Mouse (Mus musculus) liver, embryonic 11.5 days (tissue): ENCODE measurements at regions not wholly inside any gene's neighbourhood (a gene's known extent, or its start where the extent isn't known, plus 50 kb on each side); places are given as distances from the start of the nearest gene placed in this dataset.

ENCODE experiments used
- ATAC-seq: fragments of 200-750 bp; cut with Nextera tagmentation; replicated peaks from 2 replicates; pipeline ENCODE4 v1.8.0; 2017; ENCODE audit warnings: moderate number of reproducible peaks, mild to moderate bottlenecking, moderate TSS enrichment, moderate library complexity; ENCODE audit not compliant: low FRiP score
- DNase-seq: peaks from one replicate; pipeline ENCODE4 v3.0.0-alpha.2; 2017; ENCODE audit warnings: low spot score
- H3K27ac ChIP-seq: fragments of 300-500 bp; sonication (generic); 2 replicates; pipeline ENCODE4 v1.5.1; 2014; ENCODE audit warnings: mild to moderate bottlenecking, low read depth, low read length, control low read depth
- H3K27me3 ChIP-seq: fragments of 300-500 bp; sonication (generic); replicated peaks from 2 replicates; pipeline ENCODE4 v1.6.1; 2014; ENCODE audit warnings: low read length, mixed read lengths; ENCODE audit not compliant: control insufficient read depth, insufficient read depth
- H3K36me3 ChIP-seq: fragments of 300-500 bp; sonication (generic); 2 replicates; pipeline ENCODE4 v1.6.1; 2014; ENCODE audit warnings: mild to moderate bottlenecking, low read length, moderate library complexity, mixed read lengths; ENCODE audit not compliant: control insufficient read depth, insufficient read depth
- H3K4me1 ChIP-seq: fragments of 300-500 bp; sonication (generic); replicated peaks from 2 replicates; pipeline ENCODE4 v1.6.1; 2014; ENCODE audit warnings: low read length, mixed read lengths; ENCODE audit not compliant: control insufficient read depth, insufficient read depth
- H3K4me2 ChIP-seq: fragments of 300-500 bp; sonication (generic); 2 replicates; pipeline ENCODE4 v1.6.1; 2014; ENCODE audit warnings: mild to moderate bottlenecking, control low read depth, moderate library complexity
- H3K4me3 ChIP-seq: fragments of 300-500 bp; sonication (generic); 2 replicates; pipeline ENCODE4 v1.5.1; 2014; ENCODE audit warnings: low read depth, low read length, control low read depth
- H3K9ac ChIP-seq: fragments of 300-500 bp; sonication (generic); 2 replicates; pipeline ENCODE4 v1.6.1; 2014; ENCODE audit warnings: low read depth, low read length, control low read depth
- H3K9me3 ChIP-seq: fragments of 300-500 bp; sonication (generic); 2 replicates; pipeline ENCODE4 v1.6.1; 2016; ENCODE audit warnings: low read length, inconsistent platforms, mixed read lengths; ENCODE audit not compliant: control insufficient read depth
- WGBS: fragments of 180-500 bp; shearing (Covaris S2); extraction: QIAGEN DNeasy Blood & Tissue Kit; methylation state at CpG from one replicate; pipeline ENCODE4 v1.1.7; 2014; 5-methylcytosine and 5-hydroxymethylcytosine counted together

GRCm38 (mm10) chr3:50939602-50940001 lies 284.6 kb upstream of the Noct start:
- Histone ChIP-seq H3K4me1 (no peaks in the 10 kb centered on the region), H3K9me3 (no peaks in the 10 kb centered on the region), H3K27me3 (no peaks in the 10 kb centered on the region), H3K4me3 (no peak overlapping the region), H3K36me3 (no peaks in the 10 kb centered on the region), H3K27ac (no peak overlapping the region), H3K9ac (no peak overlapping the region), H3K4me2 (no peak overlapping the region)
- ATAC-seq (no peak), DNase-seq (no peak)
- 76% methylated on average over 5 of the region's 5 CpGs for WGBS

- ATAC-seq: no peak
- H3K9me3 ChIP-seq: no peaks in the 10 kb centered on the region
- no peaks in the 10 kb centered on the region for H3K4me1 ChIP-seq
- no peak overlapping the region for H3K4me2 ChIP-seq
- H3K27me3 ChIP-seq: no peaks in the 10 kb centered on the region
- DNase-seq: no peak
- 75% methylated on average over 3 of the region's 3 CpGs for WGBS
- no peak overlapping the region for H3K9ac ChIP-seq
- no peaks in the 10 kb centered on the region for H3K36me3 ChIP-seq
- H3K27ac ChIP-seq: no peak overlapping the region
- H3K4me3 ChIP-seq: no peak overlapping the region
Observed at GRCm38 (mm10) chr3:50940656-50941055, 283.6 kb upstream of the Noct start.

- DNase-seq (no peak), ATAC-seq (no peak)
- Histone ChIP-seq H3K27me3 (no peaks in the 10 kb centered on the region), H3K9ac (no peak overlapping the region), H3K4me2 (no peak overlapping the region), H3K27ac (no peak overlapping the region), H3K9me3 (no peaks in the 10 kb centered on the region), H3K4me1 (no peaks in the 10 kb centered on the region), H3K36me3 (no peaks in the 10 kb centered on the region), H3K4me3 (no peak overlapping the region)
- WGBS: 91% methylated on average over 6 of the region's 6 CpGs
Observed at GRCm38 (mm10) chr3:50953456-50953855, 270.8 kb upstream of the Noct start.

- H3K9me3 ChIP-seq: no peaks in the 10 kb centered on the region
- no peaks in the 10 kb centered on the region for H3K36me3 ChIP-seq
- no peaks in the 10 kb centered on the region for H3K27me3 ChIP-seq
- no peak overlapping the region for H3K27ac ChIP-seq
- 88% methylated on average over 2 of the region's 2 CpGs for whole genome bisulfite sequencing
- DNase-seq: no peak
- ATAC-seq: no peak
- H3K9ac ChIP-seq: no peak overlapping the region
- H3K4me2 ChIP-seq: no peak overlapping the region
- no peaks in the 10 kb centered on the region for H3K4me1 ChIP-seq
- H3K4me3 ChIP-seq: no peak overlapping the region
Observed at GRCm38 (mm10) chr3:50970386-50970785, 253.9 kb upstream of the Noct start.

- ATAC-seq: no peak
- no peak overlapping the region for H3K27ac ChIP-seq
- no peak overlapping the region for H3K9ac ChIP-seq
- no peak overlapping the region for H3K4me3 ChIP-seq
- no peaks in the 10 kb centered on the region for H3K27me3 ChIP-seq
- H3K4me2 ChIP-seq: no peak overlapping the region
- DNase-seq: no peak
- no peaks in the 10 kb centered on the region for H3K36me3 ChIP-seq
- no peaks in the 10 kb centered on the region for H3K4me1 ChIP-seq
- WGBS: 85% methylated on average over 6 of the region's 6 CpGs
- no peaks in the 10 kb centered on the region for H3K9me3 ChIP-seq
Observed at GRCm38 (mm10) chr3:50973081-50973480, 251.2 kb upstream of the Noct start.

- Histone ChIP-seq H3K4me1 (no peaks in the 10 kb centered on the region), H3K27me3 (no peaks in the 10 kb centered on the region), H3K4me3 (no peak overlapping the region), H3K36me3 (no peaks in the 10 kb centered on the region), H3K9me3 (no peaks in the 10 kb centered on the region), H3K9ac (no peak overlapping the region), H3K27ac (no peak overlapping the region), H3K4me2 (no peak overlapping the region)
- no peak for DNase-seq
- WGBS: 69% methylated on average over 5 of the region's 5 CpGs
- no peak for ATAC-seq
Observed at GRCm38 (mm10) chr3:50976141-50976780, 248.0 kb upstream of the Noct start.

GRCm38 (mm10) chr3:50976818-50977217 lies 247.4 kb upstream of the Noct start:
- Histone ChIP-seq H3K9me3 (no peaks in the 10 kb centered on the region), H3K27ac (no peak overlapping the region), H3K4me1 (no peaks in the 10 kb centered on the region), H3K4me2 (no peak overlapping the region), H3K27me3 (no peaks in the 10 kb centered on the region), H3K9ac (no peak overlapping the region), H3K36me3 (no peaks in the 10 kb centered on the region), H3K4me3 (no peak overlapping the region)
- DNase-seq: no peak
- WGBS: 75% methylated on average over 6 of the region's 6 CpGs
- no peak for ATAC-seq

GRCm38 (mm10) chr3:50978636-50979035 lies 245.6 kb upstream of the Noct start:
- Histone ChIP-seq H3K9me3 (no peaks in the 10 kb centered on the region), H3K27me3 (no peaks in the 10 kb centered on the region), H3K4me2 (no peak overlapping the region), H3K9ac (no peak overlapping the region), H3K4me1 (no peaks in the 10 kb centered on the region), H3K4me3 (no peak overlapping the region), H3K27ac (no peak overlapping the region), H3K36me3 (no peaks in the 10 kb centered on the region)
- DNase-seq: no peak
- ATAC-seq: no peak
- 84% methylated on average over 5 of the region's 5 CpGs for WGBS

- H3K27me3 ChIP-seq: no peaks in the 10 kb centered on the region
- H3K4me3 ChIP-seq: no peak overlapping the region
- no peaks in the 10 kb centered on the region for H3K9me3 ChIP-seq
- H3K36me3 ChIP-seq: no peaks in the 10 kb centered on the region
- no peak overlapping the region for H3K27ac ChIP-seq
- 73% methylated on average over 3 of the region's 3 CpGs for WGBS
- no peak overlapping the region for H3K9ac ChIP-seq
- DNase-seq (no peak), ATAC-seq (no peak)
- H3K4me2 ChIP-seq: no peak overlapping the region
- H3K4me1 ChIP-seq: no peaks in the 10 kb centered on the region
Observed at GRCm38 (mm10) chr3:50979592-50979991, 244.7 kb upstream of the Noct start.
